Mouse (Mus musculus) lung, adult 2 months (tissue): ENCODE measurements at regions not wholly inside any gene's neighbourhood (a gene's known extent, or its start where the extent isn't known, plus 50 kb on each side); places are given as distances from the start of the nearest gene placed in this dataset.

Experiments used
- DNase-seq: peaks from one replicate; pipeline ENCODE4 v3.0.0; 2022
- H3K4me1 ChIP-seq: fragments of 200-500 bp; 2 replicates; pipeline ENCODE4 v1.6.1; 2011; ENCODE audit warnings: low read length; ENCODE audit not compliant: control insufficient read depth, insufficient read depth
- H3K4me3 ChIP-seq: fragments of 200-500 bp; replicated peaks from 2 replicates; pipeline ENCODE3; 2011; ENCODE audit warnings: low read depth, mild to moderate bottlenecking, control low read depth, low read length; ENCODE audit errors: extremely low read depth
- CTCF ChIP-seq: fragments of 200-500 bp; IDR thresholded peaks from 2 replicates; pipeline ENCODE4 v1.5.1; 2011; ENCODE audit warnings: mild to moderate bottlenecking, low read length, control low read depth; ENCODE audit not compliant: insufficient read depth
- POLR2A ChIP-seq: fragments of 200-500 bp; IDR thresholded peaks from 2 replicates; pipeline ENCODE4 v1.6.1; 2011; ENCODE audit warnings: low read depth, mild to moderate bottlenecking, control low read depth, low read length, borderline replicate concordance; ENCODE audit errors: extremely low read depth
- WGBS: fragments of 180-500 bp; shearing (Covaris S2); methylation state at CpG from one replicate; pipeline ENCODE4 v1.1.7; 2018; 5-methylcytosine and 5-hydroxymethylcytosine counted together

GRCm38 (mm10) chr10:99927913-99928312, 87.5 kb upstream of the Kitl start:
- peaks cover 3% of the 10 kb centered on the region for H3K4me1 ChIP-seq
- H3K4me3 ChIP-seq, result no peak overlapping the region
- TF ChIP-seq CTCF, result no peak
- TF ChIP-seq POLR2A, result no peak
- WGBS, result 62% methylated on average over 7 of the region's 7 CpGs
- DNase-seq, result no peak

- DNase-seq, result no peak
Observed at GRCm38 (mm10) chr10:99926327-99926954, 89.0 kb upstream of the Kitl start.

GRCm38 (mm10) chr10:99924541-99924940, 90.9 kb upstream of the Kitl start:
- no peak for DNase-seq
- 66% methylated on average over 3 of the region's 3 CpGs for WGBS
- TF ChIP-seq CTCF (no peak), POLR2A (no peak)
- H3K4me3 ChIP-seq, result no peak overlapping the region
- peaks cover 3% of the 10 kb centered on the region for H3K4me1 ChIP-seq

More at GRCm38 (mm10) chr10:99926327-99926954, 89.0 kb upstream of the Kitl start:
- Histone ChIP-seq H3K4me1 (peaks cover 3% of the 10 kb centered on the region), H3K4me3 (no peak overlapping the region)
- WGBS, result 30% methylated on average over 8 of the region's 8 CpGs
- no peak for TF ChIP-seq CTCF
- TF ChIP-seq POLR2A, result no peak

- WGBS, result 66% methylated on average over 2 of the region's 2 CpGs
- no peak for DNase-seq
- TF ChIP-seq POLR2A (no peak), CTCF (no peak)
Observed at GRCm38 (mm10) chr10:99919925-99920324, 95.5 kb upstream of the Kitl start.

GRCm38 (mm10) chr10:99918567-99919320, 96.7 kb upstream of the Kitl start:
- 0 out of 2 replicates have a peak, but pooled peaks cover 2% of the 10 kb centered on the region for H3K4me1 ChIP-seq
- WGBS, result 90% methylated on average over 7 of the region's 7 CpGs
- H3K4me3 ChIP-seq, result no peak overlapping the region
- no peak for DNase-seq
- no peak for TF ChIP-seq POLR2A
- TF ChIP-seq CTCF, result no peak

More at GRCm38 (mm10) chr10:99919925-99920324, 95.5 kb upstream of the Kitl start:
- H3K4me1 ChIP-seq, result no peaks in the 10 kb centered on the region
- no peak overlapping the region for H3K4me3 ChIP-seq

- no peak for DNase-seq
- Histone ChIP-seq H3K4me3 (peak overlapping the region; percentile 41), H3K4me1 (0 out of 2 replicates have a peak, but pooled peaks cover 2% of the 10 kb centered on the region)
- TF ChIP-seq POLR2A (no peak), CTCF (no peak)
- 22% methylated on average over 4 of the region's 4 CpGs for WGBS
Observed at GRCm38 (mm10) chr10:99913846-99914187, 101.6 kb upstream of the Kitl start.

GRCm38 (mm10) chr10:99913001-99913845, 102.2 kb upstream of the Kitl start:
- TF ChIP-seq POLR2A (no peak), CTCF (no peak)
- peak; percentile 22 for DNase-seq
- WGBS, result 6% methylated on average over 20 of the region's 20 CpGs
- H3K4me1 ChIP-seq, result 0 out of 2 replicates have a peak, but pooled peaks cover 2% of the 10 kb centered on the region
- peak overlapping the region; percentile 57 for H3K4me3 ChIP-seq

- no peak for DNase-seq
- Histone ChIP-seq H3K4me1 (0 out of 2 replicates have a peak, but pooled peaks cover 2% of the 10 kb centered on the region), H3K4me3 (no peak overlapping the region)
- no peak for TF ChIP-seq POLR2A
- no peak for TF ChIP-seq CTCF
- 69% methylated on average over 4 of the region's 4 CpGs for WGBS
Observed at GRCm38 (mm10) chr10:99910011-99910723, 105.3 kb upstream of the Kitl start.

- WGBS, result 86% methylated on average over 4 of the region's 4 CpGs
- Histone ChIP-seq H3K4me1 (no peaks in the 10 kb centered on the region), H3K4me3 (no peak overlapping the region)
- TF ChIP-seq POLR2A (no peak), CTCF (no peak)
- DNase-seq, result no peak
Observed at GRCm38 (mm10) chr10:99908044-99908443, 107.4 kb upstream of the Kitl start.
